Mouse (Mus musculus) liver, embryonic 15.5 days (tissue): ENCODE data around the gene AC134908.4. TPM values are rescaled to one million over a fixed set of nuclear protein-coding genes. Genes with fewer than 3 reads are reported as not detected.

ENCODE experiments used
- ATAC-seq: fragments of 200-750 bp; cut with Nextera tagmentation; 2 replicates; pipeline ENCODE4 v1.8.0; 2017; ENCODE audit warnings: moderate number of reproducible peaks, mild to moderate bottlenecking, moderate library complexity; ENCODE audit not compliant: insufficient read depth
- H3K27ac ChIP-seq: fragments of 300-500 bp; sonication (generic); replicated peaks from 2 replicates; pipeline ENCODE4 v1.5.1; 2015; ENCODE audit warnings: mild to moderate bottlenecking, inconsistent platforms
- H3K27me3 ChIP-seq: fragments of 300-500 bp; sonication (generic); 2 replicates; pipeline ENCODE4 v1.6.1; 2015; ENCODE audit warnings: mild to moderate bottlenecking, inconsistent platforms
- H3K36me3 ChIP-seq: fragments of 300-500 bp; sonication (generic); replicated peaks from 2 replicates; pipeline ENCODE4 v1.6.1; 2015; ENCODE audit warnings: moderate library complexity, mild to moderate bottlenecking, inconsistent platforms
- H3K4me1 ChIP-seq: fragments of 300-500 bp; sonication (generic); replicated peaks from 2 replicates; pipeline ENCODE4 v1.6.1; 2015; ENCODE audit warnings: inconsistent platforms
- H3K4me2 ChIP-seq: fragments of 300-500 bp; sonication (generic); 2 replicates; pipeline ENCODE4 v1.6.1; 2015; ENCODE audit warnings: moderate library complexity, mild to moderate bottlenecking, inconsistent platforms
- H3K4me3 ChIP-seq: fragments of 300-500 bp; sonication (generic); replicated peaks from 2 replicates; pipeline ENCODE4 v1.5.1; 2015; ENCODE audit warnings: mild to moderate bottlenecking, inconsistent platforms
- H3K9ac ChIP-seq: fragments of 300-500 bp; sonication (generic); 2 replicates; pipeline ENCODE4 v1.6.1; 2015; ENCODE audit warnings: moderate library complexity, mild to moderate bottlenecking, inconsistent platforms
- H3K9me3 ChIP-seq: fragments of 300-500 bp; sonication (generic); replicated peaks from 2 replicates; pipeline ENCODE4 v1.6.1; 2016; ENCODE audit warnings: inconsistent platforms
- WGBS: fragments of 180-500 bp; shearing (Covaris S2); methylation state at CpG from one replicate; pipeline ENCODE4 v1.1.7; 2015; ENCODE audit warnings: mixed read lengths; ENCODE audit not compliant: insufficient replicate concordance; 5-methylcytosine and 5-hydroxymethylcytosine counted together
- polyA plus RNA-seq: library from polyadenylated mRNA; unstranded; fragments of >200 nt; fragmentation: Nextera tagmentation; extraction: Ambion mirVana; gene quantifications from 2 replicates; pipeline ENCODE4 v1.2.1, GENCODE M21; 2015

Gene AC134908.4
- polyA plus RNA-seq, 1 experiment from 2014 or later: not detected

- WGBS: 71% methylated on average over 3 of the region's 3 CpGs
- no peak for ATAC-seq
- no peaks in the 10 kb centered on the region for H3K9me3 ChIP-seq
- peak within 1 kb of the TSS; percentile 80 for H3K4me3 ChIP-seq
- H3K9ac ChIP-seq: peak within 1 kb of the TSS; percentile 68
- H3K27ac ChIP-seq: peak within 1 kb of the TSS; percentile 74
- H3K36me3 ChIP-seq: peaks cover 30% of the 10 kb centered on the region
- H3K27me3 ChIP-seq: no peaks in the 10 kb centered on the region
- H3K4me1 ChIP-seq: peaks cover 28% of the 10 kb centered on the region
- peak within 1 kb of the TSS; percentile 87 for H3K4me2 ChIP-seq
These were observed 9.2 kb downstream of the AC134908.4 start, which contains the start of gene Ccdc78 for GRCm38 (mm10) chr17:25786280-25786679. Gene Ccdc78, plus strand, starts transcription at chr17:25786580.

- H3K27ac ChIP-seq: peak within 1 kb of the TSS; percentile 74
- H3K36me3 ChIP-seq: peaks cover 40% of the 10 kb centered on the region
- ATAC-seq: peak; percentile 86
- peak within 1 kb of the TSS; percentile 68 for H3K9ac ChIP-seq
- H3K9me3 ChIP-seq: no peaks in the 10 kb centered on the region
- WGBS: under 1% methylated on average over 23 of the region's 23 CpGs
- peak within 1 kb of the TSS; percentile 80 for H3K4me3 ChIP-seq
- H3K27me3 ChIP-seq: no peaks in the 10 kb centered on the region
- H3K4me2 ChIP-seq: peak within 1 kb of the TSS; percentile 87
- peaks cover 19% of the 10 kb centered on the region for H3K4me1 ChIP-seq
These were observed 10.1 kb downstream of the AC134908.4 start, which contains the start of gene Haghl for GRCm38 (mm10) chr17:25785281-25785745. Gene Haghl, minus strand, starts transcription at chr17:25785673.

- WGBS: 81% methylated on average over 15 of the region's 15 CpGs
- Histone ChIP-seq H3K27me3 (no peaks in the 10 kb centered on the region), H3K4me3 (no peak overlapping the region), H3K4me2 (peak overlapping the region; percentile 87), H3K9me3 (no peaks in the 10 kb centered on the region), H3K27ac (no peak overlapping the region), H3K36me3 (peaks cover 44% of the 10 kb centered on the region), H3K4me1 (peaks cover 18% of the 10 kb centered on the region), H3K9ac (no peak overlapping the region)
- ATAC-seq: no peak
These were observed 11.4 kb downstream of the AC134908.4 start for GRCm38 (mm10) chr17:25783861-25784574.

- H3K4me3 ChIP-seq: no peak overlapping the region
- no peaks in the 10 kb centered on the region for H3K27me3 ChIP-seq
- peaks cover 18% of the 10 kb centered on the region for H3K4me1 ChIP-seq
- no peaks in the 10 kb centered on the region for H3K9me3 ChIP-seq
- ATAC-seq: no peak
- 75% methylated on average over 7 of the region's 7 CpGs for WGBS
- H3K27ac ChIP-seq: no peak overlapping the region
- H3K9ac ChIP-seq: no peak overlapping the region
- peaks cover 47% of the 10 kb centered on the region for H3K36me3 ChIP-seq
- H3K4me2 ChIP-seq: no peak overlapping the region
These were observed 12.4 kb downstream of the AC134908.4 start for GRCm38 (mm10) chr17:25783086-25783485.

GRCm38 (mm10) chr17:25781339-25781738, 14.1 kb downstream of the AC134908.4 start:
- ATAC-seq: no peak
- no peaks in the 10 kb centered on the region for H3K27me3 ChIP-seq
- no peak overlapping the region for H3K9ac ChIP-seq
- H3K9me3 ChIP-seq: no peaks in the 10 kb centered on the region
- no peak overlapping the region for H3K4me3 ChIP-seq
- H3K36me3 ChIP-seq: peaks cover 55% of the 10 kb centered on the region
- H3K4me1 ChIP-seq: peaks cover 18% of the 10 kb centered on the region
- no peak overlapping the region for H3K4me2 ChIP-seq
- WGBS: 73% methylated on average over 6 of the region's 6 CpGs
- no peak overlapping the region for H3K27ac ChIP-seq

GRCm38 (mm10) chr17:25777948-25778347, 17.5 kb downstream of the AC134908.4 start:
- 84% methylated on average over 5 of the region's 5 CpGs for WGBS
- Histone ChIP-seq H3K4me1 (peaks cover 19% of the 10 kb centered on the region), H3K4me3 (no peak overlapping the region), H3K36me3 (peaks cover 60% of the 10 kb centered on the region), H3K27me3 (no peaks in the 10 kb centered on the region), H3K9ac (no peak overlapping the region), H3K9me3 (no peaks in the 10 kb centered on the region), H3K4me2 (no peak overlapping the region), H3K27ac (no peak overlapping the region)
- no peak for ATAC-seq

- Histone ChIP-seq H3K27me3 (no peaks in the 10 kb centered on the region; the same call in none of the 2 replicates), H3K9me3 (no peaks in the 10 kb centered on the region), H3K27ac (no peak overlapping the region), H3K36me3 (peaks cover 36% of the 10 kb centered on the region), H3K4me2 (no peak overlapping the region; the same call in 1 of the 2 replicates), H3K4me3 (no peak overlapping the region), H3K9ac (no peak overlapping the region), H3K4me1 (peaks cover 19% of the 10 kb centered on the region)
- no peak for ATAC-seq
- WGBS: 64% methylated on average over 10 of the region's 10 CpGs
These were observed 20.0 kb downstream of the AC134908.4 start for GRCm38 (mm10) chr17:25775318-25776062.

DNA sequence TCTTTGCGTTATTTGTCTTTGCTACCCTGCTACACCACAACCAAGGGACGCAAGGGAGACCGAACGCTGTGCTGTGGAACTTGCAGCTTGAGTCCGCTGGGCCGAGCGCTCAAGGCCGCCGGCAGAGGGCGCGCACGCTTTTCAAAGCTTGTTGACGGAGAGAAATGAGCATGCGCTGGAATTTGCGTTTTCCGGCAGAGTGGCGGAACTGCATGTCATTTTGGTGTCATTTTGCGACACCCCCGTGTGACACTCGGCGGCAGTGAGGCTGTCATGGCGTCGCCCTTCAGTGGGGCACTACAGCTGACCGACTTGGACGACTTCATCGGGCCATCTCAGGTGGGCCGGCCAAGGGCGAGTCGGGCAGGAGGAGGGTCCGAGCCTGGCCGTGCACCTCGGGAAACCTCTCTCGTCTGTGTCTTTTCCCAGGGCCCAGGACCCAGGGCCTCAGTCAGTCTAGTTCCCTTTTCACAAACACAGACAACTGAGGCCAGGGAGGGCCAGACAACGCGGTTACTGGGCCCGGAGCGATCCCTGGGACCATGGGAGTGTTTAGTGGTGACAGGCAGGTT, 21.8 kb downstream of the AC134908.4 start, which contains the start of gene Narfl:
Gene Narfl (plus strand): TSS at position 228 of the 572 bp plus-strand sequence.
- peak within 1 kb of the TSS; percentile 79 for H3K9ac ChIP-seq
- H3K4me2 ChIP-seq: peak within 1 kb of the TSS; percentile 84
- H3K4me1 ChIP-seq: peaks cover 19% of the 10 kb centered on the region
- ATAC-seq: peak; percentile 79
- H3K9me3 ChIP-seq: no peaks in the 10 kb centered on the region
- under 1% methylated on average over 37 of the region's 37 CpGs for WGBS
- peaks cover 18% of the 10 kb centered on the region; the same call in 1 of the 2 replicates for H3K36me3 ChIP-seq
- H3K27ac ChIP-seq: peak within 1 kb of the TSS; percentile 48
- peak within 1 kb of the TSS; percentile 74 for H3K4me3 ChIP-seq
- H3K27me3 ChIP-seq: peaks cover 8% of the 10 kb centered on the region

GRCm38 (mm10) chr17:25769331-25769730, 26.1 kb downstream of the AC134908.4 start:
- Histone ChIP-seq H3K36me3 (no peaks in the 10 kb centered on the region), H3K4me1 (peaks cover 7% of the 10 kb centered on the region), H3K4me3 (no peak overlapping the region), H3K9ac (no peak overlapping the region), H3K27me3 (peaks cover 19% of the 10 kb centered on the region), H3K27ac (no peak overlapping the region), H3K9me3 (no peaks in the 10 kb centered on the region), H3K4me2 (no peak overlapping the region)
- 45% methylated on average over 9 of the region's 9 CpGs for WGBS
- ATAC-seq: no peak

GRCm38 (mm10) chr17:25765886-25766285, 29.6 kb downstream of the AC134908.4 start:
- ATAC-seq: no peak
- WGBS: 54% methylated on average over 5 of the region's 5 CpGs
- Histone ChIP-seq H3K36me3 (no peaks in the 10 kb centered on the region), H3K27ac (no peak overlapping the region), H3K4me3 (no peak overlapping the region), H3K27me3 (peaks cover 19% of the 10 kb centered on the region), H3K4me2 (no peak overlapping the region), H3K9ac (no peak overlapping the region), H3K9me3 (no peaks in the 10 kb centered on the region), H3K4me1 (no peaks in the 10 kb centered on the region)

GRCm38 (mm10) chr17:25762591-25762990, 32.9 kb downstream of the AC134908.4 start:
- WGBS: 18% methylated on average over 3 of the region's 3 CpGs
- ATAC-seq: no peak
- no peak overlapping the region for H3K4me3 ChIP-seq

More at GRCm38 (mm10) chr17:25762591-25762990, 32.9 kb downstream of the AC134908.4 start:
- Histone ChIP-seq H3K27me3 (peaks cover 14% of the 10 kb centered on the region), H3K9me3 (no peaks in the 10 kb centered on the region), H3K4me1 (no peaks in the 10 kb centered on the region), H3K36me3 (no peaks in the 10 kb centered on the region), H3K9ac (no peak overlapping the region), H3K4me2 (no peak overlapping the region), H3K27ac (no peak overlapping the region)
